Mouse (Mus musculus) layer of hippocampus, adult 8-10 months (tissue): ENCODE results near the gene Gga3. TPM values are rescaled to one million over a fixed set of nuclear protein-coding genes. Genes with fewer than 3 reads are reported as not detected.
"Not testable (repeated sequence)": the region's sequence is repeated elsewhere in the genome, so short reads cannot be mapped to it uniquely, and the experiment has no call there.

ENCODE experiments used
- DNase-seq, 2 experiments: peaks; one replicate each; pipeline ENCODE4 v3.0.0; 2022; ENCODE audit warnings: low spot score in 2 of 2
- total RNA-seq, 4 experiments: library from RNA; stranded (reverse); gene quantifications; 2 replicates each; pipeline ENCODE4 v1.2.4; 2022

Gene Gga3
- total RNA-seq = 100 to 1,000 TPM in 2 of 4 experiments, 10 to 100 TPM in 2; 91.9 to 121 (median 102) TPM

DNA sequence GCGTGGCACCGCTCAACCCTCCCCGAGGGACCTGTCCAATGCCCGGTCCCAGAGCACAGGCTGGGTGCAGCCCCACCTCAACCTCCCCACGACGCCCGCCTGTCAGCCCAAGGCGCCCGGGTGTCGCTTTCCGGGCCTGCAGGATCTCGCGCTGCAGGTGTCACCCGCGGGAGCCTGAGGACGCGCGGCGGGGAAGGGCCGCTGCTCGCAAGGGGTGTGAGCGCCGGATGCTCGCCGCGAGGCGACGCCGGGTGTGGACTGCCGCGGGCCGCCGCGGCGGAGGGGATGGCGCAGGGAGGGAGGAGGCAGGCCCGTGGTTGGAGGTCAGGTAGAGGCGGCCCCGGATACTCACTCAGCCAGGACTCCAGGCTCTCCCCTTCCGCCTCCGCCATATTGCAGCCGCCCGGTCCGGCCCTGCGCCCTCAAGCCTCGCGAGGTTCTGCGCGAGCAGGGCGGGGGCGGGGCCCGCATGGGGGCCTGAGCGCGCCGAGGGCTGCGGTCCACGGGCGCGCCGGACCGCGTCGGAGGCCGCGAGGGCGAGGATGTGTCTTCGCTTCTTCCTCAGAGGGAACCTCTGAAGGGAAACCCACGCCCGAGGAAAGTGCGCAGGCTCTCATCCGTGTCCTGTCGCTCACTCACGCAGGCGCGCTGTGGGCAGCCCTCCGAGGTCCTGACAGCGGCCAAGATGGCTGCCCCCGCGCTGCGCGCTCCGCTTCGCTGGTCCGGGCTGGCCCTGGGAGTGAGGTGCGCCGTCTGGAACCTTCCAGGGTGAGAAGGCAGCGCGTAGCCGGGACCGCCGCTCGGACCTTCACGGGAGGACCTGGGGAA is at the start of gene Gga3, which contains the start of gene Mrps7:
TSS of gene Gga3 (minus strand) at position 576 of the 828 bp plus-strand sequence.
TSS of gene Mrps7 (plus strand) at position 450 of the 828 bp plus-strand sequence.
- peak; percentile 79 to 83 for DNase-seq

DNA sequence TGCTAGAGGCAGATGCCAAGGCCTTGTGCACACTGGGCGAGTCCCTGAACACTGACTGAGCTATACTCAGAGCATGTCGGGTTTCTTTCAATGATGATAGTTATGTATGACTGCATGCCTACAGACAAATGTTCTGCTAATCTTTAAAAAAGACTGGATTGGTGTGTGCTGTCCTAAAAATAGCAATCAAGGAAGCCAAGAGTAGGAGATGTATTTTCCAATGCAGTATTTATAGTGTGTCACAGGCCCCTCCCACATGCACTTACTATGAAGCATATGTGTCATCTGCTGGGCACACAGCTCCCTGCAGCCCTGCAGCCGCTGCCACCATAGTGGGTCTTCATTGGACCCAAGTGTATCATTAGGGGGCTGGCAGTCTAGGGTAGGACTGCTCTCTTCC is 49.3 kb upstream of the Gga3 start:
- no peak for DNase-seq

DNA sequence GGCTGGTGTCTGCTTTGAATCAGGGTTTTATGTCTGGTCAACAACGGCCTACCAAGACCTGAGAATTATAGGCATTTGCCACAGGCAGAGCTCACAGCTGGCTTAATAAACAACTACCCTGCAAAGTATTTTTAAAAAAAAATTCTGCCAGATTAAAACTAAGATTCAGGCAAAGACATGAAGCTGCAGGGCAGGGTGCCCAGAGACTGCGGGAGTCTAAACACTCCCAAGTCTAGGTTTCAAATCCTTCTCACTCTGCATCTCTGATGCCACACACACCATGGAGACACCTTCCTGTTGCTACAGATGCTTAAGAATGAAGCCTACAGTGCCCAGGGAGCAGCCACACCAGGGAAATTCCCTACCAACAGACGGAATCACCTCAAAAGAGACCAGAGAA is 47.8 kb upstream of the Gga3 start:
- no peak for DNase-seq

DNA sequence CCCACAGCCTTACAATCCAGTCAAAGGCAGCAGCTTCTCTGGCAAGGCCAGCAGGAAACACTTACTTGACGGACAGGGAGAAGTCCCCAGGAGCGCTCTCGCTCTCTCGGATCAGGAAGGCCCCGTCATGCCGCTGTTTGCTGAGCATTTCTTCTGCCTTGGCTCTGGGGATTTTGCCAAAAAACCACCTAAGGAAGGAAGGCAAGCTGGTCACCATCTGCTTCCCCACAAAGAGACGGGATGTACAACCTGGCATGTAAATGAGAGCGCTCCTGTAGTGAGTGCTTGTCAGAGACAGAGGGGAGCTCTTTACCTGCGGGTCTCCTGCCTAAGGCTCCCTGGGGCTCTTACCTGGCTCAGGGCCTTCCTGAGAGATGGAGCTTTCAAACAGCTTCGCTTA is 45.9 kb upstream of the Gga3 start:
- DNase-seq = peak; percentile 59 to 66

DNA sequence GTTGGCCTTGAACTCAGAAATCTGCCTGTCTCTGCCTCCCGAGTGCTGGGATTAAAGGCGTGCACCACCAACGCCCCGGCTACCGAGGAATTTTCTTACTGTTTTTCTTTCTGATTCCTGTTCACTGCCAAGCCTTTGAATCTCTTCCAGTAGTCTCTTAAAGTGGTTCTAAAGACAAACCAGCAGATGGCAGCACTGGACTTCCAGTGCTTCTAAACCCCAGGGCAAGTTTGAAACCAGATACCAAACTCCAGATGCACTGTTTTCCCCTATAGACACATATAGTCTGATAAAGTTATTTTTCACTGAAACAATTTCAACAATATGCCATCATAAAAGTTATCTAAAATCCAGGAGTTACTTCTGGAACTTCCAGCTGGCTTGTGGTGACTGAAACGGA is 43.6 kb upstream of the Gga3 start:
- no peak for DNase-seq

DNA sequence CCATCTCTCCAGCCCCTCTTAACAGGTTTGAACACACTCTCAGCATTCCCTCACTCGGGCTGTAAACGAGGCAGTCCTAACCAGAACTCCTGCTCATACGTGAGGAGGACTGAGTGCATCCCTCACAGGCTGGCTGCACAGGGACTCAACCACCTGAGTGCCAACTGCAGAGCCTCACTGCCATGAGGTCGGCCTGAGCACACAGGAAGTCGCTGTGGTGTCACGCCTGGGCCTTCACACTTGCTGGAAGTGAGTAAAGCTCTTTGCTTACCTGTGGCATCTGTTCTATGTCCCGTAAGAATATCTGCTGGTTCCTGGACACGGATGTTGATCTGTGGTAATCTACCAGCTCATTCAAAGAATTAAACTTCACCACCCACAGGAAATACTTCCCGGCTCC is 42.6 kb upstream of the Gga3 start:
- no peak for DNase-seq

DNA sequence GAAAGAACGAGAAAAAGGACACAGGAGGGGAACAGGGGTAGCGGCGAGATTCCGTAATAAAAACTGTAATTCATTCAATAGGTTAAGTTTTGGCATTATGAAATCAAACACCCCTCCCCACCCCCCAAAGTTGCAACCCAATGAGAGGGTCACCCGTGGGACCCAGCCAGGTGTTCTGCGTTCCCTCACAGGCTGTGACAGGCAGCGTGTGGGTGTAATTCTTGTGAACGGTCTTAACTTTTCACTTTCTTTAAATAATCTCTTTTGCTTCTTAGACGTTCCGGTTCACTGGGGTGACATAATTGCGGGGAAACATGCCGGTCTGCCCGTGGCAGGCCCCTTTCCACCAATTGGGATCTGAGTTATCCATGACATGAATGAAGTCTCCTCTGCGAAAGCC is 41.6 kb upstream of the Gga3 start:
- DNase-seq = not testable (repeated sequence)

DNA sequence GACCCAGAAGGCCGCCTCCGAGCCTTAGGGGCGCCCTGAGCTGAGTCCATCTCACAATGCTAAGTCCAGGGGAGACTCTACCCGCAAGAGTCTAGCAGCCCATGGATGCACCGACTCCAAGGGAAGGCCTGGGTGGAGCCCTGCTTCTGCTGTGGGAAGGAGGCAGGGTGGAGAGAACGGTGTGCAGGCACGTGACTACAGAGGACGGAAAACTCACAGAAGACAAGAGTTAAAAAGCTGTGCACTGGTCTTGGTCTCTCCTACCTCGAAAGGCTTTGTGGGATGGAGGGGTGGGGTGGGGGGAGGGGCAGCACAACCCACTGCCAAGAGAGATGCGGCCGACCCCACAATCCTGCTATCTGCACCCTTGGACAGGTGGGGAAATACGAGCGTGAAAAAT is 40.5 kb upstream of the Gga3 start:
- DNase-seq = no peak

DNA sequence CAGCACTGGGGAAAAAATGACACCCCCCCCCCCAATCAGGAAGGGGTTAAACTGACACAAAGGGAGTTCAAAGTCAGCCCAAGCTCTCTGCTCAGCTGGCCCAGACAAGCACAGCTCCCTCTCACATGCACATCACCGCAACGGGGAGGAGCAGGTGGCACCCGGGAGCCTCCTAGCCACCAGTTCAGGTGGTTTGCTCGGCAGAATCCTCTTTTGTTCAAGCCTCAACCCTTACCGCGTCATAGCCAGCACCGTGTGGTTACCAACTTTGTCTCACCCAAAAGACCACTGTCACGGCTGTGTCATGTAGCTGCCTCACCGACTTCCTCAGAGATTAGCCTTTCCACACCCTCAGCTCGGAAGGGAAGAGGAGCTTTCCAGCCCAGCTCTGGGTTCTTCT is 39.4 kb upstream of the Gga3 start:
- DNase-seq = no peak

DNA sequence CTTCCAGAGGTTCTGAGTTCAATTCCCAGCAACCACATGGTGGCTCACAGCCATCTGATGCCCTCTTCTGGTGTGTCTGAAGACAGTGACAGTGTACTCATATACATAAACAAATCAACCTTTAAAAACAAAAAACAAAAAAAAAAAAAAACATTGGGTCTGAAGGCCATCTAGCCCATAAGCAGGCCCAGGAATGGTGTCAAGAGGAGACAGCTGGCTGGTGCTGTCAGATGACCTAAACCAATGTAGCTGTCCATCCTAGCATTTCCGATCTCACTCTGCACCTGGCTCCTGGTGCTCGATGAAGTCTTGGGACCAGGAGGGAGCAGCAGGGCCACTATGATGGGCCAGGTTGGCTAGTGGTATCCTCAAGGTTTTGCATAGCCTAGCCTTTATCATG is 38.9 kb upstream of the Gga3 start:
- no peak for DNase-seq

DNA sequence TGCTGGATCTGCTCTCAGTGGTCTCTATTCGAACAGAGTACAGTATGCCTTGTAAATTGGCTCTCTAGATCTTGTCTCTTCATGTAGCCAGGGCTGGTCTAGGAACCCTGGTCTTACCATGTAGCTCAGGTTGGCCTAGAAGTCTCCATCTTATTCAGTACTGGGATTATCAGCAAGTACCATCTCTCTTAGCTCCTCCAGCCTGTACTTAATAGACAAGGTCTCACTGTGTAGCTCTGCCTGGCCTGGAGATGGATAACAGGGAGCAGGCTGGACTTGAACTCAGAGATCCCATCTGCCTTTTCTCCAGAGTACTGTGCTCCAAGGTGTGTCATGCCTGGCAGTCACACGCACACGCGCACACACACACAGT is 37.8 kb upstream of the Gga3 start:
- DNase-seq = no peak

DNA sequence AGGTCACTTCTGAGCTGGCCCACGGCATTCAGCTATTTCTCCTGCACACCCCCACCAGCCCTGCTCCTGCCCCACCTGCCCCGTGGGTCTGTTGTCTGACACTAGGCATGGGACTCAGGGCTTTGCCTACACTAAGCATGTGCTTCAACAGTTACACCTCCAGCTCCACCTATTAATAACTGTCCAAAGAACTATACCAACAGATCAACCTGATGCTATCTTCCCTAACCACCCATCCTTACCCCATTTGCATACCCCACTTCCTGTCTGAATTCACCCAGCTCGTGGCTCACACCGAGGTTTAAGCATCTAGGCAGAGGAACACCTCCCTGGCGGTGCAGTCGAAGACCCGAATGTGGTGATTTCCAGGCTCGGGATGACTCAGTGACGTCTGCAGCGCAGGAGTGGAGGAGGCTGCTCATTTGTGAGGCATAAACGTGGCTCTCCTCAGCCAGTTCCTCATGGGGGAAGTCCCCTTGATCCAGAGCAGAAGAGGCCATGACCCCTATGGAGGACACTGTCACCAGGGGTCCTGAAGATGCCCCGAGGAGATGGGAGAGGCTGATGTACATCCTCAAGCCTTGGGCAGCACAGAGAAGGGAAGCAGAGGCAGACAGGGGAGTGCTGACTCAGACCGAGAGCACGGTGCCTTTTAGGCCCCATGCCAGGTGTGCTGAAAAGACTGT is 37.3 kb upstream of the Gga3 start:
- no peak for DNase-seq

DNA sequence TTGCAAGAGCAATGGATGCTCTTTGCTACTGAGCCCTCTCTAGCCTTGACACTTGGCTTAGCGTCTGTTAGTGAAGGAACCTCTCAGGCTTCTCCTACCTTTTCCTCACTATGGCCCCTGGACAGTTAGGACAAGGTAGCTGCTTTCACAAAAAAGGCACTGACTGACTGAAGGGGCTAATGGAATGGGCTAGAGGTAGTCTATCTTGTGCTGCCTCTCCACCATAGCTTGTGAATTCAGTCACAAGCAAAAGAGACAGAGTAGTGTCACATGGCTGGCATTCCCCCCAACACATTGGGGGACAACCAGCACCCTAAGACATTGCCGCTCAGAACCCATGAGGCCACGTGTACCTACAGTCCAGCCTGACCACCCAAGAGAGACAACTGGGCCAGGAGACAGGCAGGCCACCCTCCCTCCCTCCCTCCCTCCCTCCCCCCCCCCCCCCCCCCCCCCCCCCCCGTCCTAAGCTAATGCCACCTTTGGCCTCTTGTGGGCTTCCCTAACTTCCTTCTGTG is 36.5 kb upstream of the Gga3 start:
- DNase-seq = no peak

DNA sequence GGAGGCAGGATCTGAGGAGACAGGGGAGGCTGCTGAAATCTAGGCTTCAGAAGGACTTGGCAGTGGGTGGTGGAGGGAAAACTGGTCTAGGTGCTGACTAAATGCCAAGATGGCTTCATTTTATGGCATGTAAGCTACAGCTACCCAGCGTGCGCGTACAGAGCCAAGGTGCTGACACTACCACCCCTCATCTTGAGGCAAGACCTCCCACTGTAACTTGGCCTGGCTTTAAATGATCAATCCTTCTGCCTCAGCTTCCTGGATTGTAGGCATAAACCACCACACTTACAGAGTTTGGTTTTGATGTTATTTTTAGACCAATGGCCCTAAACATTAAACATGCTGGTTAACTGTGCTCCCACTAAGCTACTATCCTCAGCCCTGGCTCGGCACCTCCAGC is 35.7 kb upstream of the Gga3 start:
- DNase-seq = no peak

DNA sequence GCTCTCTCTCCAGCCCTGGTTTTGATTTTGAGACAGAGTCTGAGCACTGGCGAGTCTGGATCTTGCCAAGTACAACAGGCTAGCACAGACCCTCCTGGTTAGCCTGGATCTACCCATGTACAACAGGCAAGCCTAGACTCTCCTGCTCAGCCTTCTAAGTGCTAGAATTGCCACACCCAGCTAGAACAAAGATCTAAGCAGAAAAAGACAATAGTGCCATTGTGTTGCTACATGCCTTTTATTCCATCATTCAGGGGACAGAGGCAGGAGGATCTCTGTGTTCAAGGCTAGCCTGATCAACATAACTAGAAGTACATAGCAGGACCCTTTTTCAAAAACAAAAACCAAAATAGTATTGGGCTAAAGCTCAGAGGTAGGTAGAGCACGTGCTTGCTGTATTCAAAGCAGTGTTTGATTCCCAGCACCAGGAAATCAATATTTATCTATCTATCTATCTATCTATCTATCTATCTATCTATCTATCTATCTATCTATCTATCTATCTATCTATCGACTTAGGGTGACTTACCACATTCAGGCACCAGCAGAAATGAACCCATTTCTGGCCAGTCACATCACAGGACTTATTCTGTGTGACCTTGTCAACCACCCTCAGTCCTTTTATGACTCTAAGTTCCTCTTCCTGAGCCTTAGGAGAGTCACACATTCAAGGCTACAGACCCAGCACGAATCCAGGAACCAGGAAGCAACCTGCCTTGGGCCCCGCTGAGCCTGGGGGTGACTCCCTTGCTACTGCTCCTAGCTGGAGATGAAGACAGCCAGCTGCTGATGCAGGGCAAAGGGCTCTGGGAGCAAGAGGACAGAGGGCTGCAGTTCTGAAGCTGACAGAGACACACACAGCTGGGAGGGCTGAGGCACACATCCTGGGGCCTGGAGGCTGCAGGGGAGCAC is 34.9 kb upstream of the Gga3 start:
- no peak for DNase-seq

DNA sequence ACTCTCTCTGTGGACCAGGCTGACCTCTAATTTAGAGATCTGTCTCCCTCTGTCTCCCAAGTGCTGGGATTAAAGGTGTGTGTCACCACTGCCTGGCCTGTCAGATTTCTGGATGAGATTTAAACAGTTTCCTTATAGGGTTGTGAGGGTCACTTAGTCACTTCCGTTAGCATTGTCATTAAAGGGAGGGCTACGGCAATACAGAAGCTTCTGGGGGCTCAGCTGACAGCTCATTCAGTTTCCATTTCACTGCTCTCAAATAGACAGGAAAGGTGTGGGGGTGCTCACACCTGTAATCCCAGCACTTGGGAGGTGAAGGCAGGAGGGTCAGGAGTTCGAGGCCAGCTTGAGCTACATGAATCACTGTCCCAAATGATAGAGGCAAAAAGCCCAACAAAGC is 33.1 kb upstream of the Gga3 start:
- DNase-seq = no peak

DNA sequence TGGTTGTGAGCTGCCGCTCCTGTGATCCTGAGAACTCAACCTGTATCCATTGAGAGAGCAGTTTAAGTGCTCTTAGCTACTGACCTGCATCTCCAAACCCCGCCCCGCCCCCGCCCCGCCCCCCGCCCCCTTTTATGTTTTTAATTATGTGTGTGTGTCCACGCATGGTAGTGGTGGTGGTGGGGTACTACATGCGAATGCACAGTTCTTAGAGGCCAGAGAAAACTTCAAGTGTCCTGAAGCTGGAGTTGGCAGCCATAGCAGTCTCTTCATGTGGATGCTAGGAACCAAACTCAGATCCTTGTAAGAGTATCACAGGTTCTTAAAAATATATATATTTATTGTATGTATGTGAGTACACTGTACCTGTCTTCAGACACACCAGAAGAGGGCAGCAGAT is 31.6 kb upstream of the Gga3 start:
- no peak for DNase-seq

DNA sequence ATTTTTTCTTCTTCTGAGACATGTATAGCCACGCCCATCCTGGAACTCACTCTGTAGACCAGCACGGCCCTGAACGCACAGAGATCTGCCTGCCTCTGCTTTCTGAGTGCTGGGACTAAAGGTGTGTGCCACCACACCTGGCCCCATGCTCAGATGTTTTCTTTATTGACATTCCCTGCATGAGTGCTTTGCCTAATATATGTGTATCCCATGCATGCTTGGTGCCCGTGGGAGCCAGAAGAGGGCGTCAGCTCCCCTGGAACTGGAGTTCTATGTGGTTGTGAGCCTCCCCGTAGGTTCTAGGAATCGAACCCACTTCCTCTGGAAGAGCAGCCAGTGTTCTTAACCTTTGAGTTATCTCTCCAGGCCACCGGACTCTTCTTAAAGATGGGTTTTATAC is 31.2 kb upstream of the Gga3 start:
- DNase-seq = no peak

DNA sequence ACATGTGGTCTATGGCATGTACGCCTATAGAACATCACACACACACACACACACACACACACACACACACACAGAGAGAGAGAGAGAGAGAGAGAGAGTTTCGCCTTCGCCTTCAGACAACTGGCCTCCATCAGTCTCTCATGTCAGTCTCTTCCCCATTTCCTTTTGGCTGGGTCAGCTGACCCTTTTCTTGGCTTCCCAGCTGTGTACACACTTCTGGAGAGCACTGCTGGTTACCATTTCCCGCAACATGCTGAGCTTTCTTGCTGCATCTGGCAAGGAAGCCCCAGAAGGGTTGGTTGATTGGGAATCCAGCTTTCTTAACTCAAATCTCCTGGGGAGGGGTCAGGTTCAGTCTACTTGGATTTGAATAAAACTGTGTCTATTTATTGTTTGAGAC is 30.3 kb upstream of the Gga3 start:
- DNase-seq = no peak

DNA sequence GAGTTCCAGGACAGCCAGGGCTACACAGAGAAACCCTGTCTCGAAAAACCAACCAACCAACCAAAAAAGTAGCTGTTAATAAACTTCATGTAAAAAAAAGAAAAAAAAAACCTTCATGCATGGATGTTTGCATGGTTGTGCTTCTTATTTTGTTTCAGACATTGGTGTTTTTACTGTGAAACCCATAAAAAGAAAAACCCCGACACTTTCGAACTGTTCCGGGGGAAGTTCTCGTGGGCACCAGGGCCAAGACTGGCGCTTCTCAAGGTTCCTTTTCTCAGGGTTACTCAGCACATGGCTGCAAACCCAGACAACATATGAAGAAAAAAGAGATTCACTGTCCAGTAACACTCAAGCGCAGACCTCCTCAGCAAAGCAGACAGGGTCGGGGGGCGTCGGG is 29.0 kb upstream of the Gga3 start:
- DNase-seq = no peak

DNA sequence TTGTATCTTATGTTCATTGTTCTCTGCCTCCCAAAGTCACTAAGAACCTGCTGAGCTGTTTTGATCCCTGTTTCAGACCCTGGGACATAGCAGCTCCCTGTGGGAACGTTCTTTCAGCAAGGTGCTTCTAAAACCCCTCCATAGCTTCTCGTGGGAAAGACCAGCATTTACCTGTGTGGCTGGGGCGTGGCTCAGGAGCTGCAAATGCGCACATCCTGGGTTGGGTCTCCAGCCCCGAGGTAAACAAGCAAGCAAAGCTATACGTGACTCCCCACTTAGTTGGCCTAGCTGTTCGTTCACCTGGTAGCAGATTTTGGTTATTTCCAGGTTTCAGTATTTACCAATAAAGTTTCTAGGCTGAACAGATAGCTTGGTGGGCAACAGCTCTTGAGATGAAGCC is 28.4 kb upstream of the Gga3 start:
- no peak for DNase-seq

DNA sequence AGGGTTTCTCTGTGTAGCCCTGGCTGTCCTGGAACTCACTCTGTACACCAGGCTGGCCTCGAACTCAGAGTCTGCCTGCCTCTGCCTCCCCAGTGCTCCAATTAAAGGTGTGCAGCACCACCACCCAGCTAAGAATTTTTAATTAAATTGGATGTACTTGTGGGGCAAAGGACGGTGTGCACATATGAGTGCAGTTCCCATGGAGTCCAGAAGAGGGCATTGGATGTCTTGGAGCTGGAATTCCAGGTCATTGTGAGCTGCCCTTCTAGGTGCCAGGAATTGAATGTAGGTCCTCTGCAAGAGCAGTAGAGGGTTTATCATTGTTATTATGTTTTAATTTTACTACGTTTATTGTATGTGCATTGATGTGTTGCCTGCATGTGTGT is 27.6 kb upstream of the Gga3 start:
- no peak for DNase-seq
